Mouse (Mus musculus) erythroblast, embryonic 14.5 days (primary cell): Measurements from ENCODE around the gene Fto.

Experiments
- GATA1 ChIP-seq: IDR thresholded peaks from 2 replicates; pipeline ENCODE4 v1.6.1; 2012; ENCODE audit warnings: low read length, inconsistent platforms, mixed read lengths
- TAL1 ChIP-seq: IDR thresholded peaks from 3 replicates; pipeline ENCODE4 v1.6.1; 2012; ENCODE audit warnings: low read length, inconsistent platforms, mixed read lengths

DNA sequence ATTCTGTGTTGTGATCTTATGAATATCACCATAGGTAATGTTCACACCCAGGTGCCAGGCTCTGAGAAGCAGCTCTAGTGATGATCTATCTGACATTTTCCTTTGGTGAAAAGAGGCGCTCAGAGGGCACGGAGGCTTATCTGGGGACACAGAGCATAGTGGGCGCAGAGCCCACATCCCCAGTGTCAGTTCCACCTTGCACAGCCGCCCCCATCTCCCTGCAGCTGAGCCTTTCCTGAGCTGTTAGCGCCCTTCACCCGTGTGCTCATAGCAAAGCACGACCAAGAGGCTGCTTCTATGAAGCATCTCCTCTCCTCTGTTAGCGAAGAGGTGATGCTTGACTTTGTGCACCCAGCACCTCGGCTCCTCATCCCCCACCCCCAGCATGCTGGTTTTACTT lies 185.3 kb downstream of the Fto start:
- no peak for TF ChIP-seq GATA1
- TF ChIP-seq TAL1 = no peak
